8 mouse cellular contexts compared by ENCODE assay signal in the genomic region with DNA sequence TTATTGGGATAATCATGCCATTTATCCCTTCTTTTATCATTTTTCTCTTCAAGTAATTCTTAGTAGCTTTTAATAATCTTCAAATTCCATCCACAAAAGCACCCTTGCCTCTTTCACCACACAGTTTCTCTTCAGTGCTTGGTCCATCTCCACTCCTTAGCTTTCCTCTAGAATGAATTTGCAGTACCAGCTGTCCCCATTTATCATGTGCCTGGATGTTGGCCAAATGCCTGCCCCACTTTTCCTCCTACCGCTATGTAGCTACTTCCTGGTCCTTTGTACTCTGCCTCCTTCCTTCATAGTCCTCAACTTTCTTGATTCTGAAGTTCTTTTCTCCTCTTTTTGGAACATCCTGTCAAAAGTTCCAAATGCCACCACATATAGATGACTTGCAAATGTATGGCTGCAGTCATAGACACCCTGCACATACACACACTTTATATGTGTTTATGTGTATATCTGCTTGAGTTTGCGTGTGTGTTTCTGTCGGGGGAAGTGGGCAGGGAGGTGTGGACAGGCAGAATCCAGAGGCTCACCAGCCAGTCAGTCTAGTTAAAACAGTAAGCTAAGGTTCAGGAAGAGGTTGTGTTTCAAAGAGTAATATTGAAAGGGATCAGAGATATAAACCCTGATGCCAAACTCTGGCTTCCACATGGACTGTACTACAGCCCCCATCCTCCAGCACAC.
A peak's percentile ranks its signal among the peaks of the same experiment; 100 is the strongest.
DNase-seq lines count a peak whose midpoint lies in the region; ATAC-seq and TF ChIP-seq lines count a peak whose summit lies in the region.

No protein-coding gene starts in this region.

- H3K36me3 ChIP-seq in limb, embryonic 14.5 days (ENCODE audit: control insufficient read depth, insufficient read depth, low read length): no peaks in the 10 kb centered on the region
- no peaks in the 10 kb centered on the region for H3K36me3 ChIP-seq in limb, embryonic 10.5 days

- no peaks in the 10 kb centered on the region for H3K4me1 ChIP-seq in limb, embryonic 14.5 days (ENCODE audit: control insufficient read depth, insufficient read depth, low read length)
- no peaks in the 10 kb centered on the region for H3K4me1 ChIP-seq in limb, embryonic 10.5 days

- no peaks in the 10 kb centered on the region for H3K27me3 ChIP-seq in limb, embryonic 14.5 days (ENCODE audit: control insufficient read depth, insufficient read depth, low read length)
- no peaks in the 10 kb centered on the region for H3K27me3 ChIP-seq in limb, embryonic 10.5 days (ENCODE audit: low read depth, poor library complexity, severe bottlenecking)

- H3K27ac ChIP-seq in limb, embryonic 14.5 days (replicated peaks; ENCODE audit: low read depth, low read length): no peak overlapping the region
- no peak overlapping the region for H3K27ac ChIP-seq in limb, embryonic 10.5 days

- H3K9me3 ChIP-seq in limb, embryonic 14.5 days (ENCODE audit: control insufficient read depth, low read length): no peaks in the 10 kb centered on the region
- no peaks in the 10 kb centered on the region for H3K9me3 ChIP-seq in limb, embryonic 10.5 days (replicated peaks)

- no peak overlapping the region for H3K9ac ChIP-seq in limb, embryonic 14.5 days (ENCODE audit: low read depth, low read length, severe bottlenecking)

- ATAC-seq in limb, embryonic 14.5 days (ENCODE audit: low FRiP score, low read depth): 0 out of 2 replicates have a peak, but pooled peaks have one; percentile 30
- no peak for ATAC-seq in activated CD4-positive, CD25-positive, alpha-beta regulatory T cell, adult 4 months

- no peak overlapping the region for H3K4me2 ChIP-seq in limb, embryonic 14.5 days (replicated peaks; ENCODE audit: low read depth, low read length, severe bottlenecking)

- WGBS in limb, embryonic 14.5 days: 65% methylated on average over 3 of the region's 3 CpGs
- 92% methylated on average over 3 of the region's 3 CpGs for WGBS in limb, embryonic 10.5 days

- no peak overlapping the region for H3K4me3 ChIP-seq in limb, embryonic 14.5 days (replicated peaks; ENCODE audit: low read length)
- H3K4me3 ChIP-seq in limb, embryonic 10.5 days: no peak overlapping the region

- TF ChIP-seq POLR2A in limb, embryonic 14.5 days (IDR thresholded peaks at IDR 0.05; ENCODE audit: borderline replicate concordance, extremely low read depth, insufficient read depth, insufficient read length): no peak

- peak; percentile 49 for DNase-seq in limb, embryonic 14.5 days (ENCODE audit: low spot score)
- DNase-seq in limb, embryonic 10.5 days (ENCODE audit: low spot score): no peak
- DNase-seq in adrenal gland, postnatal 36 days: peak; percentile 50 to 64
- DNase-seq in gastrocnemius, adult 8-10 months (ENCODE audit: low spot score in 2 of 2): peak; percentile 10 to 33
- peak; percentile 57 to 63 for DNase-seq in lung, postnatal 4 days
- DNase-seq in urinary bladder, postnatal 10 days (ENCODE audit: low spot score): no peak
- no peak for DNase-seq in urinary bladder, postnatal 36 days (ENCODE audit: low spot score in 2 of 2)

Comparison
In these comparisons a context has a peak if more than half of its experiments do, and no peak if none do; other contexts are left out.
1. DNase-seq: peak in limb, embryonic 14.5 days (single experiment), adrenal gland, postnatal 36 days (2 of 2), gastrocnemius, adult 8-10 months (2 of 2) and lung, postnatal 4 days (2 of 2); none in limb, embryonic 10.5 days (single experiment), urinary bladder, postnatal 10 days (single experiment) and urinary bladder, postnatal 36 days (0 of 2).